Mouse (Mus musculus) thymus, adult 2 months (tissue): ENCODE results near the gene Syne1.

Experiments
- CTCF ChIP-seq: fragments of 200-500 bp; IDR thresholded peaks from 2 replicates; pipeline ENCODE4 v1.5.1; 2012; ENCODE audit warnings: mild to moderate bottlenecking, control low read depth, low read length, moderate library complexity, borderline replicate concordance; ENCODE audit not compliant: control insufficient read depth, poor library complexity, insufficient read depth; ENCODE audit errors: extremely low read depth
- POLR2A ChIP-seq: fragments of 200-500 bp; IDR thresholded peaks from 2 replicates; pipeline ENCODE4 v1.6.1; 2012; ENCODE audit warnings: mild to moderate bottlenecking, low read length, control low read depth, moderate library complexity; ENCODE audit not compliant: control insufficient read depth, poor library complexity, insufficient read depth; ENCODE audit errors: extremely low read depth

- TF ChIP-seq CTCF: no peak
- no peak for TF ChIP-seq POLR2A
Measured at GRCm38 (mm10) chr10:5012004-5012403, 539.3 kb downstream of the Syne1 start.
